Mouse (Mus musculus) kidney, adult 2 months (tissue): ENCODE measurements around the gene E2f6.

Source experiments
- CTCF ChIP-seq: fragments of 200-500 bp; conservative IDR thresholded peaks from 2 replicates; pipeline ENCODE4 v1.5.1; 2011; ENCODE audit warnings: low read depth, mild to moderate bottlenecking, control low read depth, low read length, moderate library complexity, mixed read lengths; ENCODE audit not compliant: insufficient read depth, insufficient read length
- POLR2A ChIP-seq: fragments of 200-500 bp; IDR thresholded peaks from one replicate; pipeline ENCODE4 v1.6.1; 2011; ENCODE audit warnings: low read depth, low read length, control low read depth

DNA sequence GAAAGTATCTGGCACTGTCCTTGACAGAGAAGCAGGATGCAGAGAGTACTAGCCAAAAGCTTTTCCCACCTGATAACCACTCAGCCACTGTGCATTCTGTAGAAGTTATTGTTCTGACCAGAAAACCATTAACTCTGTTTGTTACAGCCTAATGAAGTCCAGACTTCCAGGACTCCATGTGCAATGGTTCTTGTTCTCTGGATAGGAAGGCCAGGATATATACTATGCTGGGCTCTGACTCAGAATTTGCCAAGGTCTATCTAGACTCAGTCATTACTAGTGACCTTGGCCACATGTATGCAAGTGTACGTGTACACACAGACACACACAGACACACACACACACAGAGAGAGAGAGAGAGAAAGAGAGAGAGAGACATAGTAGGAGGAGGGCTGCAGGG lies 49.8 kb downstream of the E2f6 start:
- TF ChIP-seq POLR2A (no peak), CTCF (no peak)
